Mouse (Mus musculus): ENCODE measurements around the gene Eif1ad.

- TF ChIP-seq CTCF (IDR thresholded peaks at IDR 0.05; ENCODE audit: extremely low read depth, insufficient read depth, insufficient read length, insufficient replicate concordance) (no peak), POLR2A (IDR thresholded peaks at IDR 0.05; ENCODE audit: low read depth, low read length) (no peak)
Measured at GRCm38 (mm10) chr19:5365751-5366150, 790 bp upstream of the Eif1ad start.
